Mouse (Mus musculus) spleen, adult 2 months (tissue): ENCODE measurements around the gene Itpkc. TPM values are rescaled to one million over a fixed set of nuclear protein-coding genes. Genes with fewer than 3 reads are reported as not detected.

ENCODE experiments used
- DNase-seq, 2 experiments: peaks; one replicate each; pipeline versions ENCODE4 v3.0.0 to v3.0.0-alpha.2; 2012 to 2021; ENCODE audit warnings: low spot score in 2 of 2, low read depth in 1 of 2
- H3K27ac ChIP-seq: fragments of 200-500 bp; 2 replicates; pipeline ENCODE4 v1.5.1; 2012; ENCODE audit warnings: low read length, inconsistent platforms; ENCODE audit not compliant: insufficient read depth
- H3K27me3 ChIP-seq: fragments of 200-500 bp; 2 replicates; pipeline ENCODE4 v1.6.1; 2012; ENCODE audit warnings: mild to moderate bottlenecking, moderate library complexity, low read length, inconsistent platforms; ENCODE audit not compliant: control insufficient read depth, insufficient read depth
- H3K36me3 ChIP-seq: fragments of 200-500 bp; 2 replicates; pipeline ENCODE4 v1.6.1; 2012; ENCODE audit warnings: mild to moderate bottlenecking, low read length, inconsistent platforms; ENCODE audit not compliant: control insufficient read depth, insufficient read depth
- H3K4me1 ChIP-seq: fragments of 200-500 bp; 2 replicates; pipeline ENCODE4 v1.6.1; 2011; ENCODE audit warnings: inconsistent platforms; ENCODE audit not compliant: control insufficient read depth, insufficient read depth, insufficient read length
- H3K4me3 ChIP-seq: fragments of 200-500 bp; 2 replicates; pipeline ENCODE4 v1.5.1; 2011; ENCODE audit warnings: mild to moderate bottlenecking, inconsistent platforms; ENCODE audit not compliant: insufficient read depth, insufficient read length; ENCODE audit errors: extremely low read depth
- CTCF ChIP-seq: fragments of 200-500 bp; IDR thresholded peaks from 2 replicates; pipeline ENCODE4 v1.5.1; 2011; ENCODE audit warnings: mild to moderate bottlenecking, inconsistent platforms; ENCODE audit not compliant: insufficient read depth, insufficient read length, insufficient replicate concordance; ENCODE audit errors: extremely low read depth
- POLR2A ChIP-seq: fragments of 200-500 bp; IDR thresholded peaks from 2 replicates; pipeline ENCODE4 v1.6.1; 2011; ENCODE audit warnings: low read depth, low read length, inconsistent platforms
- WGBS: fragments of 180-500 bp; shearing (Covaris S2); methylation state at CpG from one replicate; pipeline ENCODE4 v1.1.7; 2018; 5-methylcytosine and 5-hydroxymethylcytosine counted together
- polyA plus RNA-seq: library from polyadenylated mRNA; depleted of rRNA; stranded (reverse); fragments of >200 nt; gene quantifications from 2 replicates; pipeline ENCODE4 v1.2.3, GENCODE M21; 2012

Gene Itpkc
- polyA plus RNA-seq, 1 experiment, result 7.0 TPM

- no peak for DNase-seq
- Histone ChIP-seq H3K4me1 (no peaks in the 10 kb centered on the region), H3K4me3 (no peak overlapping the region), H3K27ac (no peak overlapping the region), H3K36me3 (peaks cover 7% of the 10 kb centered on the region), H3K27me3 (no peaks in the 10 kb centered on the region)
- WGBS, result 89% methylated on average over 7 of the region's 7 CpGs
- TF ChIP-seq CTCF (no peak), POLR2A (no peak)
Observed at GRCm38 (mm10) chr7:27218586-27218985, 9.9 kb downstream of the Itpkc start.

- no peak overlapping the region for H3K4me3 ChIP-seq
- H3K4me1 ChIP-seq, result no peaks in the 10 kb centered on the region
- no peaks in the 10 kb centered on the region for H3K27me3 ChIP-seq
- H3K36me3 ChIP-seq, result peaks cover 24% of the 10 kb centered on the region
- DNase-seq, result no peak
- 87% methylated on average over 2 of the region's 2 CpGs for WGBS
- no peak overlapping the region for H3K27ac ChIP-seq
- TF ChIP-seq POLR2A (no peak), CTCF (no peak)
Observed at GRCm38 (mm10) chr7:27212626-27213025, 15.8 kb downstream of the Itpkc start.

GRCm38 (mm10) chr7:27203730-27204449 lies 24.6 kb downstream of the Itpkc start:
- Histone ChIP-seq H3K4me1 (no peaks in the 10 kb centered on the region), H3K27ac (no peak overlapping the region), H3K4me3 (no peak overlapping the region), H3K27me3 (no peaks in the 10 kb centered on the region), H3K36me3 (peaks cover 12% of the 10 kb centered on the region)
- TF ChIP-seq POLR2A (no peak), CTCF (no peak)
- 97% methylated on average over 8 of the region's 8 CpGs for WGBS
- no peak for DNase-seq

GRCm38 (mm10) chr7:27198779-27199178 lies 29.7 kb downstream of the Itpkc start:
- Histone ChIP-seq H3K4me1 (peaks cover 5% of the 10 kb centered on the region; the same call in 1 of the 2 replicates), H3K36me3 (peaks cover 7% of the 10 kb centered on the region), H3K27me3 (no peaks in the 10 kb centered on the region), H3K4me3 (no peak overlapping the region), H3K27ac (no peak overlapping the region)
- TF ChIP-seq POLR2A (no peak), CTCF (no peak)
- WGBS, result 91% methylated on average over 8 of the region's 8 CpGs
- no peak for DNase-seq

- Histone ChIP-seq H3K36me3 (peaks cover 7% of the 10 kb centered on the region), H3K4me1 (peaks cover 5% of the 10 kb centered on the region; the same call in 1 of the 2 replicates), H3K4me3 (no peak overlapping the region), H3K27me3 (no peaks in the 10 kb centered on the region), H3K27ac (no peak overlapping the region)
- DNase-seq, result no peak
- TF ChIP-seq POLR2A (no peak), CTCF (no peak)
Observed at GRCm38 (mm10) chr7:27198355-27198754, 30.1 kb downstream of the Itpkc start.

GRCm38 (mm10) chr7:27197634-27198033 lies 30.8 kb downstream of the Itpkc start:
- TF ChIP-seq CTCF (no peak), POLR2A (no peak)
- DNase-seq, result no peak
- peak overlapping the region; percentile 19; the same call in 1 of the 2 replicates for H3K27ac ChIP-seq
- peaks cover 5% of the 10 kb centered on the region; the same call in 1 of the 2 replicates for H3K4me1 ChIP-seq
- H3K36me3 ChIP-seq, result peaks cover 7% of the 10 kb centered on the region
- 90% methylated on average over 8 of the region's 8 CpGs for WGBS
- H3K27me3 ChIP-seq, result no peaks in the 10 kb centered on the region
- no peak overlapping the region for H3K4me3 ChIP-seq

- TF ChIP-seq CTCF (no peak), POLR2A (no peak)
Observed at GRCm38 (mm10) chr7:27197136-27197535, 31.3 kb downstream of the Itpkc start.

More at GRCm38 (mm10) chr7:27197136-27197535, 31.3 kb downstream of the Itpkc start:
- WGBS, result 88% methylated on average over 3 of the region's 3 CpGs
- no peak overlapping the region for H3K4me3 ChIP-seq
- H3K27ac ChIP-seq, result peak overlapping the region; percentile 19; the same call in 1 of the 2 replicates
- peaks cover 5% of the 10 kb centered on the region; the same call in 1 of the 2 replicates for H3K4me1 ChIP-seq
- no peak for DNase-seq
- H3K27me3 ChIP-seq, result no peaks in the 10 kb centered on the region
- H3K36me3 ChIP-seq, result peaks cover 9% of the 10 kb centered on the region
